Mouse (Mus musculus): ENCODE data around the gene Gal3st2c. TPM values are rescaled to one million over a fixed set of nuclear protein-coding genes. Genes with fewer than 3 reads are reported as not detected.
"Not testable (repeated sequence)": the region's sequence is repeated elsewhere in the genome, so short reads cannot be mapped to it uniquely, and the experiment has no call there.

Gal3st2c gene
- polyA plus RNA-seq (2015; fragmentation: Nextera tagmentation; extraction: Ambion mirVana): not detected in 2 replicates

- H3K4me3 ChIP-seq (ENCODE audit: low read depth, low read length); H3K4me2 ChIP-seq (ENCODE audit: low read depth, low read length); H3K36me3 ChIP-seq (ENCODE audit: control insufficient read depth, insufficient read depth); ATAC-seq (ENCODE audit: low read depth); H3K9me3 ChIP-seq (replicated peaks; ENCODE audit: control insufficient read depth, low read length); H3K27ac ChIP-seq (ENCODE audit: low read length); H3K4me1 ChIP-seq (ENCODE audit: control insufficient read depth, low read depth, low read length); H3K27me3 ChIP-seq (ENCODE audit: control insufficient read depth, insufficient read depth, low read depth, low read length); H3K9ac ChIP-seq (ENCODE audit: low read depth, low read length): not testable (repeated sequence)
- WGBS (ENCODE audit: insufficient replicate concordance): 80% methylated on average over 7 of the region's 8 CpGs
Measured at GRCm38 (mm10) chr1:93990209-93990608, at the start of gene Gal3st2c. Gal3st2c (plus strand) TSS chr1:93990509.

GRCm38 (mm10) chr1:93949087-93949486, 41.2 kb upstream of the Gal3st2c start:
- H3K27me3 ChIP-seq (ENCODE audit: control insufficient read depth, insufficient read depth, low read depth, low read length); H3K4me1 ChIP-seq (ENCODE audit: control insufficient read depth, low read depth, low read length); H3K4me3 ChIP-seq (ENCODE audit: low read depth, low read length); H3K9ac ChIP-seq (ENCODE audit: low read depth, low read length); H3K36me3 ChIP-seq (ENCODE audit: control insufficient read depth, insufficient read depth); H3K27ac ChIP-seq (ENCODE audit: low read length); H3K9me3 ChIP-seq (replicated peaks; ENCODE audit: control insufficient read depth, low read length); H3K4me2 ChIP-seq (ENCODE audit: low read depth, low read length); ATAC-seq (ENCODE audit: low read depth): not testable (repeated sequence)
- WGBS (ENCODE audit: insufficient replicate concordance): no CpG with 5 or more reads among the region's 11 CpGs

GRCm38 (mm10) chr1:93966489-93966888, 23.8 kb upstream of the Gal3st2c start:
- not testable (repeated sequence) for H3K9ac ChIP-seq (ENCODE audit: low read depth, low read length); H3K36me3 ChIP-seq (ENCODE audit: control insufficient read depth, insufficient read depth); H3K4me1 ChIP-seq (ENCODE audit: control insufficient read depth, low read depth, low read length); H3K27ac ChIP-seq (ENCODE audit: low read length); H3K4me2 ChIP-seq (ENCODE audit: low read depth, low read length); ATAC-seq (ENCODE audit: low read depth); H3K4me3 ChIP-seq (ENCODE audit: low read depth, low read length); H3K27me3 ChIP-seq (ENCODE audit: control insufficient read depth, insufficient read depth, low read depth, low read length); H3K9me3 ChIP-seq (replicated peaks; ENCODE audit: control insufficient read depth, low read length)
- WGBS (ENCODE audit: insufficient replicate concordance): no CpG with 5 or more reads among the region's 1 CpGs

DNA sequence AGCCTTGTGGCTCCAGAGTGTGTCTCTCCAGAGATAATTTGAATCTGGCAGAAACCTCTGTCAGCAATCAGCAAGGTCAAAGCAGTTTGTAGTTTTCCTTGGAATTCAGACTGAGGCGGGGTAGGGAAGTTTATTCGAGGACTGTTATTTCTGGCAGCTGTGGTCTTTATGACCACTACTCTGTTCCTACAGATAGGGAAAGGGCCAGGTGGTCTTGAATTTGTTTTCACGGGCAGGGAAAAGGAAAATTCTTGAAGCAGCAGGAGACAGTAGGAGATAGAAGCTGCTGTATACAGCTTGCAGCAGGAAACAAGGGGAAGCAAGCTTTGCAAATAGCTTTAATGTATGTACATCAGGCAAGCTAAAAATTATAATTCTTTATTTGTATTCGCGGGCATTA, 19.9 kb upstream of the Gal3st2c start:
- H3K9me3 ChIP-seq (replicated peaks; ENCODE audit: control insufficient read depth, low read length); ATAC-seq (ENCODE audit: low read depth); H3K9ac ChIP-seq (ENCODE audit: low read depth, low read length); H3K4me2 ChIP-seq (ENCODE audit: low read depth, low read length); H3K27ac ChIP-seq (ENCODE audit: low read length); H3K36me3 ChIP-seq (ENCODE audit: control insufficient read depth, insufficient read depth); H3K27me3 ChIP-seq (ENCODE audit: control insufficient read depth, insufficient read depth, low read depth, low read length); H3K4me1 ChIP-seq (ENCODE audit: control insufficient read depth, low read depth, low read length); H3K4me3 ChIP-seq (ENCODE audit: low read depth, low read length): not testable (repeated sequence)
- WGBS (ENCODE audit: insufficient replicate concordance): 35% methylated on average over 3 of the region's 5 CpGs

DNA sequence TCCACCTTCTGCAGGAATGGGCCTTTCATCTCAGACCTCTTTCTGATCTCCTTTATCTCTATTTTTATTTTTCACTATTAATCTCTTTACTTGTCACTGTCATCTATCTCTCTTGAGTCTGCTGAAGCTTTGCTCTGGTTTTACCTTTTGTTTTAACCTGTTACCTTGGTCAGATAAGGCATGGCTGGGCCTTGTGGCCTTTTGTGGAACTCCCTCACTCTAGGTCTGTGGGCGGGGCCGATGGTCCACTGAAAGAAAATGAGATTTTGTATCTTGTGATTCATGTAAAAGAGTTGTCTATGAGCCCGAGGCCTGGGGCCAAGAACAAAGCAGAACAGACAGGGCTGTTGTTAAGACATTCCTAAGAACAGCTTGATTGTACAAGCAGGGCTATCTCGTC, 19.5 kb upstream of the Gal3st2c start:
- not testable (repeated sequence) for H3K27me3 ChIP-seq (ENCODE audit: control insufficient read depth, insufficient read depth, low read depth, low read length); H3K9ac ChIP-seq (ENCODE audit: low read depth, low read length); ATAC-seq (ENCODE audit: low read depth); H3K9me3 ChIP-seq (replicated peaks; ENCODE audit: control insufficient read depth, low read length); H3K36me3 ChIP-seq (ENCODE audit: control insufficient read depth, insufficient read depth); H3K4me3 ChIP-seq (ENCODE audit: low read depth, low read length); H3K27ac ChIP-seq (ENCODE audit: low read length); H3K4me2 ChIP-seq (ENCODE audit: low read depth, low read length); H3K4me1 ChIP-seq (ENCODE audit: control insufficient read depth, low read depth, low read length)
- WGBS (ENCODE audit: insufficient replicate concordance): no CpG with 5 or more reads among the region's 4 CpGs

DNA sequence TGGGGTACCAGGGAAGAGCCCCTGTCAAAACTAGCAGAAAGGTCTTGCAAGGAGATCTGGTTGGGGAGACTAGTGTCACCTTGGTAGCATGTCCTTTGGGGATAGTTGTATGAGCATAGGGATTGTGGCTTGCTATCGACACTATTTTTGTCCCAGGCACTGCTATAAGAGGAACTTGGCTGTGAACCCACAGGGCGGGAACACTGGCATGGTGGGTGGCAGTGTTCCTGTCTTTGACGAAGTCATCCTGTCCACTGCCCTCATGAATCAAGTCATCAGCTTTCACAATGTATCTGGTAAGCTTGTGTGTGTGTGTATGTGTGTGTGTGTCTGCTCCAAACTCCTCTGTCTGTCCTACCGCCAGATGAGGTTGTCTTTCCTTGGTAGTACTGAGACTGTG, 14.5 kb upstream of the Gal3st2c start:
- not testable (repeated sequence) for H3K9ac ChIP-seq (ENCODE audit: low read depth, low read length)

GRCm38 (mm10) chr1:93978287-93978686, 12.0 kb upstream of the Gal3st2c start:
- not testable (repeated sequence) for H3K9me3 ChIP-seq (replicated peaks; ENCODE audit: control insufficient read depth, low read length); H3K36me3 ChIP-seq (ENCODE audit: control insufficient read depth, insufficient read depth); H3K27ac ChIP-seq (ENCODE audit: low read length); ATAC-seq (ENCODE audit: low read depth); H3K9ac ChIP-seq (ENCODE audit: low read depth, low read length); H3K4me3 ChIP-seq (ENCODE audit: low read depth, low read length); H3K27me3 ChIP-seq (ENCODE audit: control insufficient read depth, insufficient read depth, low read depth, low read length); H3K4me1 ChIP-seq (ENCODE audit: control insufficient read depth, low read depth, low read length); H3K4me2 ChIP-seq (ENCODE audit: low read depth, low read length)
- WGBS (ENCODE audit: insufficient replicate concordance): no CpG with 5 or more reads among the region's 7 CpGs

More for the DNA sequence above, 14.5 kb upstream of the Gal3st2c start:
- not testable (repeated sequence) for H3K4me1 ChIP-seq (ENCODE audit: control insufficient read depth, low read depth, low read length); H3K27ac ChIP-seq (ENCODE audit: low read length); H3K36me3 ChIP-seq (ENCODE audit: control insufficient read depth, insufficient read depth); H3K9me3 ChIP-seq (replicated peaks; ENCODE audit: control insufficient read depth, low read length); H3K4me3 ChIP-seq (ENCODE audit: low read depth, low read length); H3K27me3 ChIP-seq (ENCODE audit: control insufficient read depth, insufficient read depth, low read depth, low read length); H3K4me2 ChIP-seq (ENCODE audit: low read depth, low read length); ATAC-seq (ENCODE audit: low read depth)
- WGBS (ENCODE audit: insufficient replicate concordance): no CpG with 5 or more reads among the region's 4 CpGs

DNA sequence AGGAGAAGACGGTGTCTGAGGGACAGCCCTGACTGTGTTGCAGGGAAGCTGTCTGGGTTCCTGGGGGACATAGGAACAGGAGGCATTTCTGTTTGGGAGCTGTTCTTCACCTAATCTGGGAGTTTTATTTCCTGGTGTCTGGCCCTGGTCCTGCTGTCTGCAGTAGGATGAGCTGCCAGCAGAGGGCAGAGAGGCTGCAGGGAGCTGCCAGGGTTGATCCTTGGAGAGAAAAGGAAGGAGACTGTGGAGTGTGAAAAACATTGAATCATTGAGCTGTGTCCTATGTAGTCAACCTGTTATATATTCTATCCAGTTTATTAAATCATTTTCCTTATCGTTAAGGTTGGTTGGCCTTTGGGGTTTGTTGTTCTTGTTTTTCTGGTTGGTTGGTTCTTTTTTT, 9.4 kb upstream of the Gal3st2c start:
- H3K27me3 ChIP-seq (ENCODE audit: control insufficient read depth, insufficient read depth, low read depth, low read length); H3K4me2 ChIP-seq (ENCODE audit: low read depth, low read length); H3K9ac ChIP-seq (ENCODE audit: low read depth, low read length); H3K9me3 ChIP-seq (replicated peaks; ENCODE audit: control insufficient read depth, low read length); H3K4me1 ChIP-seq (ENCODE audit: control insufficient read depth, low read depth, low read length); H3K27ac ChIP-seq (ENCODE audit: low read length); H3K4me3 ChIP-seq (ENCODE audit: low read depth, low read length); ATAC-seq (ENCODE audit: low read depth); H3K36me3 ChIP-seq (ENCODE audit: control insufficient read depth, insufficient read depth): not testable (repeated sequence)
- WGBS (ENCODE audit: insufficient replicate concordance): no CpG with 5 or more reads among the region's 2 CpGs

DNA sequence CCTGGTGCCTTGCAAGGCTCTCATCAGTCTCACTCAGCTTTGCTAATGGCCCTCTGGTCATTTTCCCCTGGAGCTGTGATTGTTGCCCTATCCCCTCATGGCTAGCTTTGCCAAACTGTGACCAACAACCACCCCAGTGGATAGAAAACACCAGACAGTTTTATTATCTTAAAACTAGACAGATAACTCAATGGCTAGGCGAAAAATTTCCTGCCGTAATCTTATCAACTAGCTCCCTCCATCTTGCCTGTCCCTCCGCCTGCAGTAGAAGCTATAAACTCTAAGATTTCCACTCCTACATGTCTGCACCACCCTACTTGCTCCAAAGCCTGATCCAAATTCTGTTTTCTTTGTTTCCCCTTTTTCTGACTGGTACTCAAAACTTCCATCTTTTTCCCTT, 4.1 kb upstream of the Gal3st2c start:
- 36% methylated on average over 3 of the region's 3 CpGs for WGBS (ENCODE audit: insufficient replicate concordance)
- no peaks in the 10 kb centered on the region for H3K27me3 ChIP-seq (ENCODE audit: control insufficient read depth, insufficient read depth, low read depth, low read length)
- no peaks in the 10 kb centered on the region for H3K36me3 ChIP-seq (ENCODE audit: control insufficient read depth, insufficient read depth)
- ATAC-seq (ENCODE audit: low read depth): no peak
- no peak overlapping the region for H3K27ac ChIP-seq (ENCODE audit: low read length)
- no peaks in the 10 kb centered on the region for H3K4me1 ChIP-seq (ENCODE audit: control insufficient read depth, low read depth, low read length)
- no peaks in the 10 kb centered on the region for H3K9me3 ChIP-seq (replicated peaks; ENCODE audit: control insufficient read depth, low read length)
- no peak overlapping the region for H3K9ac ChIP-seq (ENCODE audit: low read depth, low read length)
- H3K4me3 ChIP-seq (ENCODE audit: low read depth, low read length): no peak overlapping the region
- no peak overlapping the region for H3K4me2 ChIP-seq (ENCODE audit: low read depth, low read length)

DNA sequence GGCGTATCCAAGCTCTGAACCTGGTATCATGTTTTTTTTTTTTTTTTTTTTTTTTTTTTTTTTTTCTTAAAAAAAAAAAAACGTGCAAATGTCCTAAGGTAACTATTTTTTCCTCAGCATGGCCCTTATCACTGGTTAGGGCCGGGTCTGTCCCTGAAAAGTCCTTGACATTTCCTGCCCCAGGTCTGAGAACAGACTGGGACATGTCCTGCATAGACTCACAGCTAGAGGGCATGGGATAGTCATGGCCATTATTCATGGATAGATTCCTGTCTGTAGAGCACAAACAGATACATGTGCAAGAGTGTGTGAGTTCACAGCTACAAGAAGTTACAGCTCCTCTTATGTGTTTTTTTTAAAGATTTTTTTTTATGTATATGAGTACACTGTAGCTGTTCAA, 1.5 kb upstream of the Gal3st2c start:
- ATAC-seq (ENCODE audit: low read depth): no peak
- Histone ChIP-seq H3K36me3 (ENCODE audit: control insufficient read depth, insufficient read depth) (no peaks in the 10 kb centered on the region), H3K27ac (ENCODE audit: low read length) (no peak overlapping the region), H3K4me3 (ENCODE audit: low read depth, low read length) (no peak overlapping the region), H3K4me1 (ENCODE audit: control insufficient read depth, low read depth, low read length) (no peaks in the 10 kb centered on the region), H3K27me3 (ENCODE audit: control insufficient read depth, insufficient read depth, low read depth, low read length) (no peaks in the 10 kb centered on the region), H3K9me3 (replicated peaks; ENCODE audit: control insufficient read depth, low read length) (no peaks in the 10 kb centered on the region), H3K4me2 (ENCODE audit: low read depth, low read length) (no peak overlapping the region), H3K9ac (ENCODE audit: low read depth, low read length) (no peak overlapping the region)
- 36% methylated on average over 3 of the region's 3 CpGs for WGBS (ENCODE audit: insufficient replicate concordance)

All from liver, embryonic 16.5 days (tissue).